Mouse (Mus musculus): Measurements from ENCODE around the gene Pfkm. TPM values are rescaled to one million over a fixed set of nuclear protein-coding genes. Genes with fewer than 3 reads are reported as not detected.

The Pfkm gene
- polyA plus RNA-seq, 1 experiment from 2014 or later = 47.5 TPM

DNA sequence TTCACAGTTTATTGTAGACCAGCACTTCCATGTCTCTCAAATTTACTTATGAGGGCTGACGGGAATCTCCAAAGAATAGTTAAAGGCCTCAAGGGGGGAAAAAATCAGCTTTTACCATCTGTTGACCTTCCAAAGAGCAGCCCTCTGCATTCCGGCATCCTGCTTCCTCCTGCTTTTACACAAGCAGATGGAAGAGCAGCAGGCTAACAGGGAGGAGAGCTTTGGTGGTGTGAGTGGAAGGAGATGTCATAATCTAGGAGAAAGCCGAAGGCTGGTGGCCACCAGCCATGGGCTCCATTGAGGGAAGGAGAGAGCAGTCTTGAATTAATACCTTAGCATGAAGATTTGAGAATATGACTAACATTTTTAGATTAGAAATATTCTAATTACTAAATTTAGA is 56.0 kb downstream of the Pfkm start:
- no peaks in the 10 kb centered on the region for H3K36me3 ChIP-seq
- ATAC-seq (ENCODE audit: insufficient number of reproducible peaks, low FRiP score, low TSS enrichment, low read depth) = no peak
- H3K9me3 ChIP-seq = no peaks in the 10 kb centered on the region
- no peak overlapping the region for H3K4me3 ChIP-seq
- no peak overlapping the region for H3K4me2 ChIP-seq
- H3K9ac ChIP-seq = no peak overlapping the region
- H3K27me3 ChIP-seq = no peaks in the 10 kb centered on the region
- no peak overlapping the region for H3K27ac ChIP-seq
- peaks cover 13% of the 10 kb centered on the region for H3K4me1 ChIP-seq
- WGBS = 65% methylated on average over 3 of the region's 3 CpGs

DNA sequence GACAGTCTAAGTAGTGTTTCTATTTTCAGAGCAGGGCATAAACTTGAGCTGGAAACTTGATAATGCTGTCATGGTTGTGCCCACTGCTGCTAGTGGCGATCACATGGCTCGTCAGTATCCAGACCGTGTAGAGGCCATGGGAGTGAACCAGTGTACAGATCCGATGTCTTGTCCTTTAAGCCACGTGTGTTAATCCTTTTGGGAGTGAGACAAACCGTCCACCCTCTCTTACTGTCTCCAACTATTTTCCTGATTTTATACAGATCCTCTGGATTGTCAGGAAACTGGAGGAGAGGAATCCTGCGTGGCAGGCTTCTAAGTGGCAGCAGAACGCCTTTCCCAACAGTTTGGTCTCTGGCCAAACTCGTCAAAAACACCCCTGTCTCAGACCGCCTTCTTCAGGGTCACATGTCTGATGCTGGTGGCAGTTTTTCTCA is 56.8 kb downstream of the Pfkm start:
- Histone ChIP-seq H3K4me2 (no peak overlapping the region), H3K27me3 (no peaks in the 10 kb centered on the region), H3K4me1 (peaks cover 12% of the 10 kb centered on the region), H3K27ac (no peak overlapping the region), H3K36me3 (no peaks in the 10 kb centered on the region), H3K4me3 (no peak overlapping the region), H3K9me3 (no peaks in the 10 kb centered on the region), H3K9ac (no peak overlapping the region)
- whole genome bisulfite sequencing = 60% methylated on average over 10 of the region's 10 CpGs
- ATAC-seq (ENCODE audit: insufficient number of reproducible peaks, low FRiP score, low TSS enrichment, low read depth) = no peak

DNA sequence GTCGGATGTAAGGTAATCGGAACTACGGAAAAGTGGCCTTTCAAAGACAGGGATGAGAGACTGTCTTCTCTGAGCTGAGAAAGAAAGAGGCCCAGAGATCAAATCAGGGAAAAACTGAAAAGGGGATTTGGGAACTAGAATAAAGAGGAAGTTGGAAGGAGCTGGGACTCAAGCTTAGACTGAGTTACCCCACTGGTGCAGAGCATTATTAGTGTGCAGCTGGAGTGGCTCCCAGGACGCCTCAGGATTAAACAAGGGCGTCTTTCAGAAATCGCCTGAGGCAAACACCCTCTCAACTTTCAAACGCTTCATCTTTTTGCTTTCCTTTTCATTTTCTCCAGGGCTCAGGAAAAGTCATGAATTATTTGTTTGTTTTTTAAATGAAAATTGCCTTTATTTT is 60.5 kb downstream of the Pfkm start:
- no peaks in the 10 kb centered on the region for H3K4me1 ChIP-seq
- no peaks in the 10 kb centered on the region for H3K9me3 ChIP-seq
- H3K4me2 ChIP-seq = no peak overlapping the region
- H3K9ac ChIP-seq = no peak overlapping the region
- no peak overlapping the region for H3K4me3 ChIP-seq
- no peak for ATAC-seq (ENCODE audit: insufficient number of reproducible peaks, low FRiP score, low TSS enrichment, low read depth)
- H3K36me3 ChIP-seq = no peaks in the 10 kb centered on the region
- 64% methylated on average over 7 of the region's 7 CpGs for WGBS
- no peak overlapping the region for H3K27ac ChIP-seq
- H3K27me3 ChIP-seq = no peaks in the 10 kb centered on the region

DNA sequence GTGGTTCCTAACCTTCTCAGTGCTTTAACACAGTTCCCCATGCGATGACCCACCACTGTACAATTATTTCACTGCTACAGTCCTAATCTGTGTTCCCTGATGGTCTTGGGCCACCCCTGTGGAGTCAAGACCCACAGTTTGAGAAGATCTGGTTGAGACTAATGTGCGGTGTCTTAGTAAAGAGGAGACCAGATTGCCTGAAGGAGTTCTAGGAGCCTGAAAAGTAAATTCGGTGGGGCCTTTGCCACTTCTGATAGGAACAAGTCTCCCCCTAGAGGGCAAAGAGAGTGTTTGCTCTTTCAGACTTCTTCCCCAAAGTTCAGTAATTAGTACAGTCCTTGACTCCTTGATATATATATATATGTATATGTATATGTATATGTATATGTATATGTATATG is 61.2 kb downstream of the Pfkm start:
- no peaks in the 10 kb centered on the region for H3K27me3 ChIP-seq
- H3K4me1 ChIP-seq = no peaks in the 10 kb centered on the region
- H3K9me3 ChIP-seq = no peaks in the 10 kb centered on the region
- H3K4me2 ChIP-seq = no peak overlapping the region
- H3K9ac ChIP-seq = no peak overlapping the region
- WGBS = 34% methylated on average over 3 of the region's 3 CpGs
- H3K4me3 ChIP-seq = no peak overlapping the region
- ATAC-seq (ENCODE audit: insufficient number of reproducible peaks, low FRiP score, low TSS enrichment, low read depth) = no peak
- no peak overlapping the region for H3K27ac ChIP-seq
- no peaks in the 10 kb centered on the region for H3K36me3 ChIP-seq

DNA sequence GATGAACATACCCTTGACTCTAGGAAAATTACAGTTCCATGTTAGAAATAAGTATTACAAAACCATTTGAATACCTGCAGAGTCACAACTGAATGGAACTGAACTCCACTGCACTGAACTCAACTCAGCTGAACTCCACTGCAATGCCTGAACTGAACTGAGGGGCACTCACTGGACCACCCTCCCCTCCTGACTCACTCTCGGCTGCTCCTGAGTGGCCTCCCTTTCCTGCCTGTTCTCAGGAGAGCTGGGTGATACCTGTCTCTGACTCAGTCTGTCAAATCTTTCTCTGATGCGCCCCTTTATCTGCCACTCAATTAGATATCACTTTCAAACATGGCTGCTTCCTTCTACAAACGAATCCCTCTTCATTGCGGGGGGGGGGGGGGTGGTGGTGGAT is 61.8 kb downstream of the Pfkm start:
- 66% methylated on average over 4 of the region's 4 CpGs for WGBS

DNA sequence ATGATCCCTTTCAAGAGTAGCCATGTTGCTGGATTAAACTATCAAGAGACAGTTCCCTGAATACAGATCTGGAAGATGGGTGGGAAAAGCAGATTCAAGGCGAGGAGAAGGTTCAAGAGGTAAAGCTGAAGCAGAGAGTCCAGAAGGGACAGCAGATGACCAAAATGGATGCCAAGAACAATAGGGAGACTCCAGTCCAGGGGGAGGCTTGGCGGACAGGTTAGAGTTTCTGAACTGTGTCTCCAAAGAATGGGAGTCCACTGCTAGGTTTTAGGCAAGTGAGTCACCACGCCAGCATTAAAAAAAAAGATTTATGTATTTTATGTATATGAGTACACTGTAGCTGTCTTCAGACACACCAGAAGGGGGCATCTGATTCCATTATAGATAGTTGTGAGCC is 62.2 kb downstream of the Pfkm start:
- Histone ChIP-seq H3K36me3 (no peaks in the 10 kb centered on the region), H3K9ac (no peak overlapping the region), H3K4me1 (no peaks in the 10 kb centered on the region), H3K27ac (no peak overlapping the region), H3K27me3 (no peaks in the 10 kb centered on the region), H3K4me2 (no peak overlapping the region), H3K9me3 (no peaks in the 10 kb centered on the region), H3K4me3 (no peak overlapping the region)
- ATAC-seq (ENCODE audit: insufficient number of reproducible peaks, low FRiP score, low TSS enrichment, low read depth) = no peak
- WGBS = 75% methylated on average over 3 of the region's 3 CpGs

More for the DNA sequence above, 61.8 kb downstream of the Pfkm start:
- Histone ChIP-seq H3K27me3 (no peaks in the 10 kb centered on the region), H3K36me3 (no peaks in the 10 kb centered on the region), H3K4me2 (no peak overlapping the region), H3K27ac (no peak overlapping the region), H3K4me1 (no peaks in the 10 kb centered on the region), H3K9ac (no peak overlapping the region), H3K9me3 (no peaks in the 10 kb centered on the region), H3K4me3 (no peak overlapping the region)
- no peak for ATAC-seq (ENCODE audit: insufficient number of reproducible peaks, low FRiP score, low TSS enrichment, low read depth)

DNA sequence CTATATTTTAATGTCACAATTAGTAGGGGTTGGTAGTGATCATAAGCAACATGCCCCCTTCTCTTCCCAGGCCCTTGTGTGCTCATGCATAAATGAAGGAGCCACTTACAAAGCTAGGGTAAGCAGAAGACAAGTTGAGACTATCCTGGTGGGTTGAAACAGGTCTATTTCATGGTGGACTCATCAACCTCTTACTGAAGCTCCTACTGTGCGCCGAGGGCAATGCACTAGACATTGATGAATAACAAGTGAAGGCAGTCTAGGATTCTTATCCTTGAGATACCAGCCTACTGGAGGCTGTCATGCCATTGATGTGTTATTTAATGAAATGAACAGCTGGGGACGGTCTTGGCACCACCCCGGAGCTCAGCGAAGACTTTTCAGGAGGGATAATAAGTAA is 62.9 kb downstream of the Pfkm start:
- H3K4me1 ChIP-seq = no peaks in the 10 kb centered on the region
- H3K4me2 ChIP-seq = no peak overlapping the region
- ATAC-seq (ENCODE audit: insufficient number of reproducible peaks, low FRiP score, low TSS enrichment, low read depth) = no peak
- no peaks in the 10 kb centered on the region for H3K9me3 ChIP-seq
- no peak overlapping the region for H3K27ac ChIP-seq
- H3K36me3 ChIP-seq = no peaks in the 10 kb centered on the region
- no peak overlapping the region for H3K9ac ChIP-seq
- 93% methylated on average over 5 of the region's 5 CpGs for WGBS
- no peaks in the 10 kb centered on the region for H3K27me3 ChIP-seq
- no peak overlapping the region for H3K4me3 ChIP-seq

DNA sequence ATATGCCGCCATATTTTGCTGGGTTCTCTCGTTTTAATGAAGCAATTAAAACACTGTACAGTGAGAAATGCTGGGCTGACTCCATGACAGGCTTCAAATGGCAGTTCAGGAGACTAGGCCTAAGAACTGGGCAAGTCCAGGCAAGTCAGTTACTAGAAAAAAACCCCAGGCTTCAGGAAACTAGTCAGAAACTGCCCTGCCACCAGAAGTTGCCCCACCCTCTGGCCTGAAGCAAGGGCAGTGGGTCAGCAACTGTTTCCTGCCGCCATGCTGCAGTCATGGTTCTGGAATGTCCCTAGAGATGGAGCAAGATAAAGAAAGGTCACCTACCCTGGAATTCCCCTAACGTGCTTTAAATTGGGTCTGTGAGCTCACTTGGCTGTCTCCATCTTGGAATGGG is 63.6 kb downstream of the Pfkm start:
- Histone ChIP-seq H3K36me3 (no peaks in the 10 kb centered on the region), H3K9ac (no peak overlapping the region), H3K4me3 (no peak overlapping the region), H3K9me3 (no peaks in the 10 kb centered on the region), H3K27ac (no peak overlapping the region), H3K4me2 (no peak overlapping the region), H3K4me1 (no peaks in the 10 kb centered on the region), H3K27me3 (no peaks in the 10 kb centered on the region)
- ATAC-seq (ENCODE audit: insufficient number of reproducible peaks, low FRiP score, low TSS enrichment, low read depth) = no peak
- WGBS = 64% methylated on average over 4 of the region's 4 CpGs

DNA sequence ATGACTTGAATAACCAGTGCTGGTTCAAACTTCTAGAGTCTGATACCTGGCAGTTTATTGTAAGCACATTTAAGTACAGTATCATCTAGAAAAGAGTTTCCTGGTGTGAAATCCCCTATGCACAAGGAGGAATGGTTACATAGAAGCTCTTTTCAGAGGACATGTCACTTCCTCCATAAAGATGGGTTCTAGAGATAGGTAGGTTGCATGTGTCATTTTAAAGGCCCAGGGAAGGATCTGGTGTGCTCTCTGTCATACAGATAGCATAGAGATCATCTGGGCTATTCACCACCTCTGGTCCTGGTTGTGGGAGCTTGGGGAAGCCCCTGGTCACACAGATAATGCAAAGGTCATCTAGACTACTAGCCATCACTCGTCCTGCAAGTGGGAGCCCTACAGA is 64.9 kb downstream of the Pfkm start:
- no peak overlapping the region for H3K9ac ChIP-seq
- H3K4me3 ChIP-seq = no peak overlapping the region
- H3K36me3 ChIP-seq = no peaks in the 10 kb centered on the region
- no peaks in the 10 kb centered on the region for H3K9me3 ChIP-seq
- H3K4me1 ChIP-seq = no peaks in the 10 kb centered on the region
- WGBS = 74% methylated on average over 1 of the region's 1 CpGs
- no peak overlapping the region for H3K27ac ChIP-seq
- ATAC-seq (ENCODE audit: insufficient number of reproducible peaks, low FRiP score, low TSS enrichment, low read depth) = no peak
- no peak overlapping the region for H3K4me2 ChIP-seq
- H3K27me3 ChIP-seq = no peaks in the 10 kb centered on the region

DNA sequence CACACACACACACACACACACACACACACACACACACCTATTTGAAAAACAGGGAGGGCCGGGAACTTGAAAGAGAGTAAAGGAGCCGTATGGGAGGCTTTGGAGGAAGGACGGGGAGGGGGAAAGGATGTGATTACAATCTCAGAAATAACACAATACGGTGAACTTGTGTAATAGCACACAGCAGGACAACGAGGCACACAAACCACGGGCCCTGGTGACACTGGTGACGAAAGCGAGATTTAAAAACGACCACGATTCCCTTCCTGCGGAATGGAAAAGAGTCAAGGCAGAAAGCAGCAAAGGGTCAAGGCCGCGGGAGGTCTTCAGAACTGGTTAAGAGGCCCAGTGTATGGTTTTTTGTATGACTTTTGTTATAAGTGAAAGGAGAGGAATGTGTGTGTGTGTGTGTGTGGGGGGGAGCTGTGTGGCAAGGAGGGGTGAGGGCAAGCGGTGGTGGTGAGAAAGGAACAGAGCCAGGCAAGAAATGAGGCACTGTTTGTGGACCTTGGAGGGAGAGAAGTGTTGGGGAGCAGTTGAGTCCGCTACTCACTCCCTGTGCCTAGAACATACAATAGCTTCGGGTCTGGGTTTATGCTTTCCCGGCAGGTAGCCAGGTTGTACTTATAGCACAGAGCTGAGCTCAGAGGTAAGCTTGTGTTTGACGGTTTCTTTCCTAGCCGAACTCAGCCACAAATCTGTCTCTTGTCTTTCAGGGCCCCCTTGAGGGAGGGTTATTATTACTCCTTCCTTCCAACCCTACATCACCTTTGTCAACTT is 68.8 kb downstream of the Pfkm start:
- H3K36me3 ChIP-seq = no peaks in the 10 kb centered on the region
- no peak overlapping the region for H3K4me3 ChIP-seq
- H3K4me1 ChIP-seq = no peaks in the 10 kb centered on the region
- H3K4me2 ChIP-seq = no peak overlapping the region
- 64% methylated on average over 19 of the region's 19 CpGs for WGBS
- H3K27me3 ChIP-seq = peaks cover 9% of the 10 kb centered on the region
- H3K9ac ChIP-seq = no peak overlapping the region
- H3K9me3 ChIP-seq = no peaks in the 10 kb centered on the region
- no peak overlapping the region for H3K27ac ChIP-seq
- no peak for ATAC-seq (ENCODE audit: insufficient number of reproducible peaks, low FRiP score, low TSS enrichment, low read depth)

DNA sequence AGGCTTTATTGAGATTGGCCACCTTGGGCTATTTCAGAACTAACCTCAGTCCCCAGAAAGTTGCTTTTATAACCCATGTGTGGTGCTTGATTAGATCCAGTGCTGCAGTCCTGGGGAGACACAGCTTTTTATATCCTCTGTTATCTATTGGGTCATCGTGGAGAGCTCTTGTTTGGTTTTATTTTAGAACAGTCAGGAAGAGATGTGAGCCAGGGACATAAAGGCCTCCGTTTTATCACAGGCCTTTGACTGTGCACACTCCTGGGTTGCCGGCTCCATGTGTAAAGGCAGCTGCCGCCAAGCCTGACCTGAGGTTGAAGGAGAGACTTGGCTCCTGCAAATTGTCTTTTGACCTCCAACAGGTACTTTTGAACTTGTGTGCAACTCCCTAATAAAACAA is 70.2 kb downstream of the Pfkm start:
- no peak overlapping the region for H3K4me3 ChIP-seq
- 50% methylated on average over 4 of the region's 4 CpGs for WGBS
- peaks cover 4% of the 10 kb centered on the region for H3K4me1 ChIP-seq
- no peak for ATAC-seq (ENCODE audit: insufficient number of reproducible peaks, low FRiP score, low TSS enrichment, low read depth)
- H3K4me2 ChIP-seq = no peak overlapping the region
- no peaks in the 10 kb centered on the region for H3K36me3 ChIP-seq
- H3K9me3 ChIP-seq = no peaks in the 10 kb centered on the region
- no peak overlapping the region for H3K27ac ChIP-seq
- no peak overlapping the region for H3K9ac ChIP-seq
- peaks cover 20% of the 10 kb centered on the region for H3K27me3 ChIP-seq

DNA sequence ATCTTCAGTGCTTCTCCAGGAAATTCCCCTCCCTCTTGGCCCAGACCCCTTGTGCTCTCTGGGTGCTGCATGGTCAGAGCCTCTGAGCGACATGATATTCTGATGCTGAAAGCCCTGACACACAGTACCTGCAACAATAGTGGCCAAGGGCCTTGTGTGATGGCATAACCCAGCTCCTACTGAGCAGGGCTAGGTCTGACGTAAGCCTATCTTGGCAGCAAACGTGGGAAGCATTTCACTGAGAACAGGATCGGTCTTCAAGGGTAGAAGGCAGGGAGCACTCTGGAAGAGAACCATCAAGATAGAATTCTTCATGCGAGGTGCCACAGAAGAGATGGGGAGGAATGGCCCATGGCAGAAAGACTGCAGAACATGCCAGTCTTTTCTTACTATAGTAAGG is 73.1 kb downstream of the Pfkm start, which contains the start of gene Asb8:
Gene Asb8, minus strand, starts transcription at position 101 of the 400 bp plus-strand sequence.
- H3K27me3 ChIP-seq = peaks cover 50% of the 10 kb centered on the region
- 73% methylated on average over 5 of the region's 5 CpGs for WGBS
- no peak within 1 kb of the TSS for H3K9ac ChIP-seq
- H3K4me2 ChIP-seq = no peak within 1 kb of the TSS
- H3K36me3 ChIP-seq = no peaks in the 10 kb centered on the region
- no peak for ATAC-seq (ENCODE audit: insufficient number of reproducible peaks, low FRiP score, low TSS enrichment, low read depth)
- H3K9me3 ChIP-seq = no peaks in the 10 kb centered on the region
- peaks cover 14% of the 10 kb centered on the region for H3K4me1 ChIP-seq
- no peak within 1 kb of the TSS for H3K27ac ChIP-seq
- H3K4me3 ChIP-seq = no peak within 1 kb of the TSS
